Mouse (Mus musculus) spleen, postnatal 4 days (tissue): ENCODE data around the gene Kpna3.
"Not testable (repeated sequence)": the region's sequence is repeated elsewhere in the genome, so short reads cannot be mapped to it uniquely, and the experiment has no call there.

Experiments used
- DNase-seq, 2 experiments: peaks; one replicate each; pipeline ENCODE4 v3.0.0; 2022; ENCODE audit warnings: low spot score in 2 of 2

Gene Kpna3

GRCm38 (mm10) chr14:61394745-61395144, 44.9 kb downstream of the Kpna3 start:
- DNase-seq, result no peak

DNA sequence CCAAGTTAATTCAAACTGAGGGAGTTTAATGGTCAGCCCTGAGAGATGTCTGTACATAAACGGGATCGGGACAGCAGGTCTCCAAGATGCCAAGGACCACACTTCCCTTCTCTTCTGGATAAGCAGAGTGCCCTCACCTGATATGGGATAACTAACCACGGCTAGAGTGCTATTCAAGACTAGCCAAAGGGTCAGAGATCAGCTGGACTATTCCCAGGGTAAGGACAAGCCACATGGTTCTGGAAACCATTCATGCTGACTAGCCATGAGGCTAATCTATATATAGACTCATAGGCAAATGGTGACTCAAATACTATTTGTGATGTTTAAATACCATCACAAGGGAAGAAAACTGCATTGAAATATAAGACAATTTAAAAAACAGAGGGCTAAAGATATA, 49.1 kb downstream of the Kpna3 start:
- no peak for DNase-seq

DNA sequence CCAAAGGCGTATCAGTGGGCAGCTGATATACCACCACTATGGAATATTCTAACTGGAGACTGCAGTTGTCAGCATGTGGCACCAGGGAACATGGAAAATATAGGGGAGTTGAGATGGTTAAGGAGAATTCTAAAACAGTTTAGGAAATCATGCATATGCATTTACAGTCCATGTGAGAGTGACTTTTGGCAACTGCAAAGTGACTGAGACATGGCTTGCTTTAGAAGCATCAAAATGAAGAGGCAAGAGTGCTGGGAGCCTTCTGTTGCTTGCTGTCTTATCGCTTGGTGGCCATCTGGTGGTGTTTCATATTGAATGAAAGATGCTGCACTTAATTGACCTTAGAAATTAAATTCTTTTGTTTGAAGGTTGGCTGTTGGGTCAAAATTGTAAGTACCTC, 72.4 kb downstream of the Kpna3 start:
- DNase-seq, result no peak

DNA sequence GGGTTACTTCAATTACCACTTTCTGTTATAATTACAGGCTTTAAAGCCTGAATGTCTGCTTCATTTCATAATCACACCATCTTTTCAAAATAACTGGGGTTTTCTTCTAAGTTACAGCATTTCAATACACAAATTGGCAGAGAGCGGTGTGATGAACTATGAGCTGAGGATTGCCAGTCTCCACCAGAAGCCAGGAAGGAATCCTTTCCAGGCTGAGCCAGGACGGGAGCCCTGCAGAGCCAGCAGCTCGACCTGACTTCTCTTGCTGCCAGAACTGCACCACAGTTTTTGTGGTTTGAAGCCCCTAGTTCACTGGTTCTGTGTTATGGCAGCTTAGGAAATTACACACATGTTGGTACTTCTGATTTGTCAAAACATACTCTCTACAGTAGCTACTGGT, 75.0 kb downstream of the Kpna3 start:
- peak in 1 of 2 experiments; percentile 3 for DNase-seq

DNA sequence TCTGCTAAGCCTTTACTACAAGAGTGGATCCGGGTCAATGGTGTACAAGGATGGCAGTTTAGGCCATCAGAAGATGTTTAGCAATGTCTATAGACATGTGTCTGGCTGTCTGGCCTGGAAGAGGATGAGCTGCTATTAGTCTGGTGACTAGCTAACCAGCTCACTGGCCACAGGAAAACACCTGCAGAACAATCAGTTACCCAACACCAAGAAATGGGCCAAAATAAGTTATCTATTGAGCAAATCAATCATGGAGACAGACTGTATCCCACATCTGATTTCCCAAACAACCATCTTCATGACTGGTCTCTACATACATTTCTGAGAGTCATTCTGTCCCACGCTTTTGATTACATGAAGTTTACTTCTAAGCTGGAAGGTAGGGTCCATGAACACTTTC, 75.9 kb downstream of the Kpna3 start:
- peak in 1 of 2 experiments; percentile 1 for DNase-seq

DNA sequence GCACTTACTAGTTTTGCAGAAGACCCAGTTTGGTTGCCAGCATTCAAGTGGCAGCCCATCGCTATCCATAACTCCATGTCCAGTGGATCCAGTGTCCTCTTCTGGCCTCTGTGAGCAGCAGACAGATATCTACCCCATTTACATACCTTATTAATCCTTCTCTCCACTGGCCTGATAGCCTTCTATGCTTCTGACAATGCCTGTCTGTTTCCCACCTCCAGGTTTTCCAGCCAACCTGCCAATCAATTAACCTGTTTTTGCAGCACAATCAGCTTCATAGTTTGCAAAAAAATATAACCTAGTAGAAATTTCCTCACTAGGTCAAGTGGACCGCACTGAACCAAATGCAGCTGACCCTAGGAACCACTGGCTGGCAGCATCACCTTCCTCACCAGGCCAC, 77.4 kb downstream of the Kpna3 start:
- peak in 1 of 2 experiments; percentile 5 for DNase-seq

DNA sequence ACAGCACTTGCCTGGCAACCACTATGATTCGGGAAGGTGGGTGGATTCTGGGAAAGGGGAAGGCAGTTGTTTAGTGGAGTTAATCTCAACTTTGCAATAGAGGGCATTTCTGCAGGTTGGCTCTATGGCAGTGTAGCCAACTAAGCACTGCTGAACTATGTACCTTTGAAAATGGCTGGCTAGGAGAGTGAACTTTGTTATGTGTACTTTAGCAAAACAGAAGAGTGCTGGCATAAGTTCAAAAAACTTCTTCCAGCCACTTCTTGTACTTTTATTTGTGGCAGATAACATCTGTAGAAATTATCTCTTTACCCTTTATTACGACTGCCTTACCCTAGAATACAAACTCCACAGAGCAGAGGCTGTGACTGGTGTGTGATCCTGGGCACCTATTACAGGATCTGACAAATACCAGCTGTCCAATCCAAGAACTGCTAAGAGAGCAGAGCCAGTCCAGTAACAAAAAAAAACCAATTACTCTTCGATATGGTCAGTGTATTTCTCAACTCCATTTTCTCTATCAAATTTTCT, 78.6 kb downstream of the Kpna3 start:
- DNase-seq, result no peak

DNA sequence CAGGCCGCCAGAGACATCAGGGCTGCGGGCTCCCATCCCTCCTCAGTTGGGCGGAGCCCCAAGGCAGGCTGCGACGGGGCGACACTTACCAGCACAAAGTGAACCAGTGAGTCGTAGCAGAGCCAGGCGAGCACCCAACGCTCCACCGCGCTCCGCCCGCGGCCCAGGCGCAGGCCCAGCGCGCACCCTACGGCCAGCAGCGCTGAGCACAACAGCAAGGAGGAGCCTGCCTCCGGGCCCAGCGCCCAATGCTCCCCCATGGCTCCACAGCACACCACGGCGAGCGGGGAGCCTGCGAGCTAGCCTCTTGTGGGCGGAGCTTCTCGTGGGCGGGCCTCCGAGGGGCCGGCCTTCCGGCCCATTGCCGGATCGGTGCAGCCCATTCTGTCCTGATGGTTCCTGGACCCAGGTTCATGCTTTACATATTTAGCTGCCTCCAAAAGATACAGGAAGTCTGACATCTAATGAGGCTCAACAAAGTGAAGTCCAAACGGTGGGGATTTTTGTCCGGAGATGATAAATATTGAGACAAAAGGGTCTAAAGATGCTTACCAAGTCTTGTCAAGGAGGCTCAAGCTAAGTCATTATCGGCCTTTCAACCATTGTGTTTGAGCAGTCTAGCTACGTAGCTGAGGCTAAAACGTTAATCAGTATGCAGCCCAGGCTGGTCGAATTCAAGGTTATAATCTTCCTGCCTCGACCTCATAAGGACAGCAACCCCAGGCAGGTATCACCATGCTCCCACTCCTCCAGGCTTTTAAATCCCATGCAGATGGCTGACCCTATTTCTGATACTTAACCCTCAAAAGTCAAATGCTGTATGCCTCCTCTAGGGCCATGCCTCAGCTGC, 79.3 kb downstream of the Kpna3 start, which contains the start of gene Ebpl:
Gene Ebpl (minus strand): TSS at position 309 of the 850 bp plus-strand sequence.
- DNase-seq, result peak; percentile 85 to 92

GRCm38 (mm10) chr14:61354251-61355235, 85.1 kb downstream of the Kpna3 start:
- no peak for DNase-seq

GRCm38 (mm10) chr14:61350808-61351207, 88.9 kb downstream of the Kpna3 start:
- no peak for DNase-seq

GRCm38 (mm10) chr14:61349876-61350275, 89.8 kb downstream of the Kpna3 start:
- DNase-seq, result no peak

DNA sequence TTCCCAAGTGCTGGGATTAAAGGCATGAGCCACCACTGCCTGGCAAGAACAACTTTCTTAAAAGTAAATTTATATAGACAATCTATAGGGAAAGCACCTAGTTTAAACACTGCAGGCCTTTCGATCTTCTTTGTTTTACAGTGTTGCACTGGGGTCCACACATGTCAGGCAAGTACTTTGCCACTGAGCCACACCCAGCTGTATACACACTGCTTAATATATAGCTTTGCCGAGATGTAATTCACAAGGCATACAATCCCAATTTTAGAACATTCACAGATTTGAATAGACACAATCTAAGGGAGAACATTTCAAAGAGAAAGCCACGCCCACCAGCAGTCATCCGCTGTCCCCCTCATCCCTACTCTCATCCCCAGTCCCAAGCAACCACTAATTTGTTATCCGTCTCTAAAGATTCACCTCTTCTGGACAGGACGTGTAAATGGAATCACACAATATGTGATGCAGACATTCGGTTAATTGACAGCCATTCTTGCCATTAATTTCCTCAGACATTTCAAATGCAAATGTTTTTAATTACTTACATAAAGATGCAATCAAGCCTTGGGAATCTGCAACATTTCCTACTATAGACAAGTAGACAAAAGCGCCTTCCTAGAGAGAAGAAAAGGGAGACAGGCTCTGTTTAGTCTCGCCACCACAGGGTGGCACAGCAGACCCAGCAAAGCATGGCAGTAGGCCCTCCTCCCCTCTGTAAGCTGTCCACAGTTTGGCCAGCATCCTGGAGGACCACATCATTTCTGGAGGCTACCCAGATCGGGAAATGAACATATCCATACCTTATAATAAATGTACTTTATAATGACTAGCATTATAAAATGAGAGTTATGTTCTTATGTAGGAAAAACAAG, 92.6 kb downstream of the Kpna3 start:
- no peak for DNase-seq

DNA sequence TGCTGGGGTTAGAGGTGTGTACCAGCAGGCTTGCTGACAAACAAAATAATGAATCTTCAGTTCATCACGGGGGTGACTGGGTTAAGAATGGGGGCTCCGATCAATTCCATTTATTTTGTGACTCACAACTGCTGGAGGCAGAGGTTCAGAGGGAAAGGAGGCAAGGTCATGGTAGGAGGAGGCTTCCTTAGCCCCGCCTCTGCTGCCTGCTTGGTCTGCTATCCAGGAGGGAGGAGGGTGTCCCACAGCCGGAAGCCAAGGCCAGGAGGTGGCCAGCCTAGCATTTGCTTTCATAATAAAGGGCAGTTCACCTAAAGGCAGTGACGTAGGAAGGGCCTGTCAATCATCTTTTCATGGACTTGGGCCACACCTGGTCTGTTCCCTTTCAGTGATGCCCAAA, 95.1 kb downstream of the Kpna3 start:
- no peak for DNase-seq

GRCm38 (mm10) chr14:61339381-61339780, 100.3 kb downstream of the Kpna3 start:
- no peak for DNase-seq

- peak; percentile 56 to 89 for DNase-seq
These were observed 108.6 kb downstream of the Kpna3 start for GRCm38 (mm10) chr14:61330996-61331561.

DNA sequence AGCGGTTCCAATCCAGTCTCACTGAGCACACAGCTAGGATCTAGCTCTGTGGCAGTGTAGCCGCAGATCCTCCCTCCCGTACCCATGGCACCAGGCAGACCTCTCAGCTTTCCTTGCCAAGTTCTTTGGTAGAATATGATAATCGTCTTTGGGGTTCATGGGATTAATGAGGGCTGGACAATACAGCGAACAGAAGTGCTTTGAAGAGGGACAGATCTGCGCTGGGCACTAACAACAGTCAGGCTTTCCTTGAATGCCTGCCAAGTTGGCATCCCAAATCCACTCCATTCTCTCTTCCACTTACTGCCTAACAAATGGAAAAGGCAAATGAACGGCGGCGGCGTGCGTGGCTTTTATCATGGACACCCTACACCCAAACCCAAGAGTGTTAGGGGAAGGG, 109.1 kb downstream of the Kpna3 start:
- DNase-seq, result no peak

GRCm38 (mm10) chr14:61327618-61328450, 111.8 kb downstream of the Kpna3 start:
- DNase-seq, result peak; percentile 55 to 74

- not testable (repeated sequence) for DNase-seq
These were observed 112.7 kb downstream of the Kpna3 start for GRCm38 (mm10) chr14:61327007-61327406.

GRCm38 (mm10) chr14:61322740-61323139, 116.9 kb downstream of the Kpna3 start:
- no peak for DNase-seq

- DNase-seq, result no peak
These were observed 118.5 kb downstream of the Kpna3 start for GRCm38 (mm10) chr14:61321200-61321599.
